Mouse (Mus musculus) kidney, adult 18-20 months (tissue): ENCODE results near the gene Btd.
"Not testable (repeated sequence)": the region's sequence is repeated elsewhere in the genome, so short reads cannot be mapped to it uniquely, and the experiment has no call there.

Experiments
- DNase-seq: peaks from one replicate; pipeline ENCODE4 v3.0.0; 2021

Gene Btd

GRCm38 (mm10) chr14:31640890-31641505, at the start of gene Btd, which contains the start of gene Hacl1:
Gene Btd (plus strand): TSS chr14:31641028.
Gene Hacl1 (minus strand): TSS chr14:31641286.
- peak; percentile 93 for DNase-seq

GRCm38 (mm10) chr14:31591243-31591642, 49.6 kb upstream of the Btd start, which contains the start of gene Colq:
Gene Colq (minus strand): TSS chr14:31591343.
- no peak for DNase-seq

GRCm38 (mm10) chr14:31593036-31593435, 47.8 kb upstream of the Btd start:
- no peak for DNase-seq

GRCm38 (mm10) chr14:31594693-31595092, 46.1 kb upstream of the Btd start:
- DNase-seq, result peak; percentile 49

- no peak for DNase-seq
Measured at GRCm38 (mm10) chr14:31596408-31596807, 44.4 kb upstream of the Btd start.

GRCm38 (mm10) chr14:31597446-31597845, 43.4 kb upstream of the Btd start:
- DNase-seq, result no peak

GRCm38 (mm10) chr14:31601908-31602615, 38.8 kb upstream of the Btd start:
- DNase-seq, result no peak

GRCm38 (mm10) chr14:31602616-31602979, 38.2 kb upstream of the Btd start:
- not testable (repeated sequence) for DNase-seq

GRCm38 (mm10) chr14:31604916-31605315, 35.9 kb upstream of the Btd start:
- DNase-seq, result peak; percentile 18

- no peak for DNase-seq
Measured at GRCm38 (mm10) chr14:31605514-31605913, 35.3 kb upstream of the Btd start.

- no peak for DNase-seq
Measured at GRCm38 (mm10) chr14:31611986-31612385, 28.8 kb upstream of the Btd start.

GRCm38 (mm10) chr14:31613671-31614070, 27.2 kb upstream of the Btd start:
- DNase-seq, result no peak

- DNase-seq, result no peak
Measured at GRCm38 (mm10) chr14:31617204-31617603, 23.6 kb upstream of the Btd start.

GRCm38 (mm10) chr14:31617997-31618396, 22.8 kb upstream of the Btd start:
- DNase-seq, result no peak

- no peak for DNase-seq
Measured at GRCm38 (mm10) chr14:31620591-31621223, 20.1 kb upstream of the Btd start.

GRCm38 (mm10) chr14:31622748-31623147, 18.1 kb upstream of the Btd start:
- no peak for DNase-seq

GRCm38 (mm10) chr14:31630677-31631076, 10.2 kb upstream of the Btd start:
- no peak for DNase-seq

GRCm38 (mm10) chr14:31640346-31640889, 410 bp upstream of the Btd start, which contains the start of gene Gm49387:
Gene Gm49387 (minus strand): TSS chr14:31640878.
- no peak for DNase-seq

- peak; percentile 67 for DNase-seq
Measured at GRCm38 (mm10) chr14:31641506-31642155, 803 bp downstream of the Btd start.

- DNase-seq, result peak; percentile 64
Measured at GRCm38 (mm10) chr14:31644183-31644830, 3.5 kb downstream of the Btd start.

GRCm38 (mm10) chr14:31644931-31645547, 4.2 kb downstream of the Btd start:
- DNase-seq, result no peak

GRCm38 (mm10) chr14:31645920-31646319, 5.1 kb downstream of the Btd start:
- DNase-seq, result no peak
